Mouse (Mus musculus) CH12.LX (cell line): ENCODE data around the gene Appl2. TPM values are rescaled to one million over a fixed set of nuclear protein-coding genes. Genes with fewer than 3 reads are reported as not detected.
"Not testable (repeated sequence)": the region's sequence is repeated elsewhere in the genome, so short reads cannot be mapped to it uniquely, and the experiment has no call there.

Experiments used
- DNase-seq: peaks from one replicate; pipeline ENCODE4 v3.0.0-alpha.2; 2013; ENCODE audit errors: extremely low read depth
- H3K27ac ChIP-seq: 2 replicates; pipeline ENCODE4 v1.5.1; 2012; ENCODE audit warnings: low read depth, mild to moderate bottlenecking, control low read depth, moderate library complexity; ENCODE audit not compliant: insufficient read depth
- H3K27me3 ChIP-seq: replicated peaks from 2 replicates; pipeline ENCODE3; 2012; ENCODE audit warnings: inconsistent platforms
- H3K36me3 ChIP-seq, 2 experiments: replicated peaks in 1 of 2; 2 replicates each; pipeline versions ENCODE3 to v1.6.1; 2012; ENCODE audit warnings: inconsistent platforms in 1 of 2, low read length in 1 of 2, mild to moderate bottlenecking in 1 of 2, mixed read lengths in 1 of 2, moderate library complexity in 1 of 2; ENCODE audit not compliant: control insufficient read depth in 1 of 2, insufficient read depth in 1 of 2
- H3K4me1 ChIP-seq, 2 experiments: 2 replicates each; pipeline ENCODE4 v1.6.1; 2012; ENCODE audit warnings: inconsistent platforms in 1 of 2, moderate library complexity in 1 of 2; ENCODE audit not compliant: insufficient read depth in 2 of 2, control insufficient read depth in 1 of 2
- H3K4me2 ChIP-seq: 2 replicates; pipeline ENCODE4 v1.6.1; 2012; ENCODE audit warnings: low read depth, mild to moderate bottlenecking, control low read depth; ENCODE audit not compliant: poor library complexity, insufficient read depth, severe bottlenecking
- H3K4me3 ChIP-seq, 3 experiments: fragments of 150-350 bp in 1 of 3; sonication (generic) in 1 of 3; replicated peaks in 1 of 3; 2 replicates each; pipeline versions ENCODE3 to v1.5.1; 2011 to 2012; ENCODE audit warnings: low read depth in 2 of 3, low read length in 2 of 3, mild to moderate bottlenecking in 2 of 3, moderate library complexity in 2 of 3, control low read depth in 1 of 3, improper control_type of control experiment in 1 of 3, inconsistent platforms in 1 of 3, mixed read lengths in 1 of 3; ENCODE audit not compliant: poor library complexity in 1 of 3
- H3K79me2 ChIP-seq: replicated peaks from 2 replicates; pipeline ENCODE4 v1.6.1; 2012; ENCODE audit warnings: mild to moderate bottlenecking, moderate library complexity; ENCODE audit not compliant: control insufficient read depth, poor library complexity, insufficient read depth, severe bottlenecking; ENCODE audit errors: extremely low read depth
- H3K9ac ChIP-seq: 2 replicates; pipeline ENCODE4 v1.6.1; 2012; ENCODE audit warnings: low read depth, mild to moderate bottlenecking, control low read depth, moderate library complexity; ENCODE audit not compliant: insufficient read depth
- H3K9me3 ChIP-seq: replicated peaks from 2 replicates; pipeline ENCODE3; 2012; ENCODE audit warnings: low read length, inconsistent platforms, mixed read lengths
- BHLHE40 ChIP-seq: IDR thresholded peaks from 2 replicates; pipeline ENCODE4 v1.6.1; 2011; ENCODE audit warnings: mild to moderate bottlenecking, low read depth, low read length, improper control_type of control experiment
- CHD1 ChIP-seq: IDR thresholded peaks from 2 replicates; pipeline ENCODE4 v1.6.1; 2012; ENCODE audit warnings: low read depth, low read length, improper control_type of control experiment, inconsistent platforms
- CTCF ChIP-seq, 2 experiments: IDR thresholded peaks in 1 of 2; conservative IDR thresholded peaks in 1 of 2; 2 replicates each; pipeline ENCODE4 v1.5.1; 2011 to 2012; ENCODE audit warnings: low read depth in 2 of 2, low read length in 2 of 2, improper control_type of control experiment in 1 of 2, inconsistent platforms in 1 of 2, mild to moderate bottlenecking in 1 of 2, moderate library complexity in 1 of 2
- ETS1 ChIP-seq: conservative IDR thresholded peaks from 2 replicates; pipeline ENCODE4 v1.6.1; 2012; ENCODE audit warnings: low read depth, mild to moderate bottlenecking, inconsistent platforms, low read length, improper control_type of control experiment, moderate library complexity
- HCFC1 ChIP-seq: IDR thresholded peaks from 2 replicates; pipeline ENCODE4 v1.6.1; 2012; ENCODE audit warnings: low read depth, mild to moderate bottlenecking, inconsistent platforms, low read length, improper control_type of control experiment
- IRF4 ChIP-seq: IDR thresholded peaks from 2 replicates; pipeline ENCODE4 v1.6.1; 2014; ENCODE audit warnings: low read depth, mild to moderate bottlenecking, inconsistent platforms, low read length, improper control_type of control experiment
- JUND ChIP-seq: conservative IDR thresholded peaks from 2 replicates; pipeline ENCODE4 v1.6.1; 2011; ENCODE audit warnings: low read depth, low read length, improper control_type of control experiment
- MEF2A ChIP-seq: IDR thresholded peaks from 2 replicates; pipeline ENCODE4 v1.6.1; 2014; ENCODE audit warnings: low read depth, mild to moderate bottlenecking, inconsistent platforms, low read length, improper control_type of control experiment, borderline replicate concordance
- MYC ChIP-seq: IDR thresholded peaks from 2 replicates; pipeline ENCODE4 v1.6.1; 2011; ENCODE audit warnings: low read depth, mild to moderate bottlenecking, improper control_type of control experiment, low read length
- NELFE ChIP-seq: IDR thresholded peaks from 2 replicates; pipeline ENCODE4 v1.6.1; 2011; ENCODE audit warnings: low read depth, low read length, improper control_type of control experiment
- NRF1 ChIP-seq: IDR thresholded peaks from 2 replicates; pipeline ENCODE4 v1.6.1; 2014; ENCODE audit warnings: low read depth, mild to moderate bottlenecking, inconsistent platforms, low read length, improper control_type of control experiment, moderate library complexity
- POLR2A ChIP-seq: IDR thresholded peaks from 2 replicates; pipeline ENCODE4 v1.6.1; 2011; ENCODE audit warnings: low read depth, mild to moderate bottlenecking, improper control_type of control experiment, low read length
- SIN3A ChIP-seq: IDR thresholded peaks from 2 replicates; pipeline ENCODE4 v1.6.1; 2012; ENCODE audit warnings: low read length, improper control_type of control experiment, inconsistent platforms
- SMC3 ChIP-seq: IDR thresholded peaks from 2 replicates; pipeline ENCODE4 v1.6.1; 2011; ENCODE audit warnings: low read depth, low read length, improper control_type of control experiment
- TBP ChIP-seq: conservative IDR thresholded peaks from 2 replicates; pipeline ENCODE4 v1.6.1; 2011; ENCODE audit warnings: low read depth, low read length, improper control_type of control experiment
- UBTF ChIP-seq: IDR thresholded peaks from 2 replicates; pipeline ENCODE4 v1.6.1; 2012; ENCODE audit warnings: low read depth, mild to moderate bottlenecking, inconsistent platforms, low read length, improper control_type of control experiment, moderate library complexity
- USF2 ChIP-seq: conservative IDR thresholded peaks from 2 replicates; pipeline ENCODE4 v1.6.1; 2011; ENCODE audit warnings: low read depth, low read length, improper control_type of control experiment
- ZC3H11A ChIP-seq: IDR thresholded peaks from 2 replicates; pipeline ENCODE4 v1.6.1; 2012; ENCODE audit warnings: low read depth, mild to moderate bottlenecking, inconsistent platforms, low read length, improper control_type of control experiment
- ZKSCAN1 ChIP-seq: IDR thresholded peaks from 2 replicates; pipeline ENCODE4 v1.6.1; 2012; ENCODE audit warnings: low read depth, inconsistent platforms, low read length, improper control_type of control experiment, borderline replicate concordance
- dilution Hi-C: fragments of 300-500 bp; cut with MboI; formaldehyde crosslinking; loops from 2 replicates; pipeline ENCODE4 v1.14.3; 2020; ENCODE audit warnings: low sequenced_read_pairs; ENCODE audit not compliant: extremely low pct_unique_long_range_greater_than_20kb, extremely low pct_ligation_motif_present
- in situ Hi-C: fragments of 300-500 bp; cut with MboI; formaldehyde crosslinking; loops from 3 replicates; pipeline ENCODE4 v1.14.3; 2019; ENCODE audit warnings: low sequenced_read_pairs, low pct_ligation_motif_present, low pct_unique_long_range_greater_than_20kb, mixed read lengths
- polyA plus RNA-seq: library from polyadenylated mRNA; unstranded; fragments of >175 nt; gene quantifications from 2 replicates; pipeline ENCODE4 v1.2.1, GENCODE M21; 2012; ENCODE audit warnings: low read depth; ENCODE audit not compliant: insufficient read length
- total RNA-seq, 2 experiments: library from RNA; depleted of rRNA; stranded (reverse); fragments of 300-350 nt in 1 of 2; fragments of >200 nt in 1 of 2; gene quantifications; 2 replicates each; pipeline ENCODE4 v1.2.3; 2012 to 2014

Gene Appl2
- total and polyA plus RNA-seq, 3 experiments, result 11.9 to 15.8 (median 13.5) TPM

GRCm38 (mm10) chr10:83652205-83652866 is 3.8 kb upstream of the Appl2 start:
- H3K36me3 ChIP-seq, in situ Hi-C loops, DNase-seq, H3K27me3 ChIP-seq, H3K9me3 ChIP-seq, dilution Hi-C loops, H3K79me2 ChIP-seq: not testable (repeated sequence)
- Histone ChIP-seq H3K4me2 (peak overlapping the region; percentile 77), H3K27ac (peak overlapping the region; percentile 60), H3K9ac (peak overlapping the region; percentile 93), H3K4me3 (peak overlapping the region; percentile 62 to 71 (median 66)), H3K4me1 (peaks cover 0 to 34% of the 10 kb centered on the region in 2 experiments; a peak in 2 of 4 replicates)
- TF ChIP-seq HCFC1 (peak; percentile 54), TBP (0 out of 2 replicates have a peak, but pooled peaks have one; percentile 21), ETS1 (peak; percentile 47), IRF4 (peak; percentile 38; the same call in 1 of the 2 replicates), POLR2A (peak; percentile 37; the same call in 1 of the 2 replicates), NRF1 (peak; percentile 70)

DNA sequence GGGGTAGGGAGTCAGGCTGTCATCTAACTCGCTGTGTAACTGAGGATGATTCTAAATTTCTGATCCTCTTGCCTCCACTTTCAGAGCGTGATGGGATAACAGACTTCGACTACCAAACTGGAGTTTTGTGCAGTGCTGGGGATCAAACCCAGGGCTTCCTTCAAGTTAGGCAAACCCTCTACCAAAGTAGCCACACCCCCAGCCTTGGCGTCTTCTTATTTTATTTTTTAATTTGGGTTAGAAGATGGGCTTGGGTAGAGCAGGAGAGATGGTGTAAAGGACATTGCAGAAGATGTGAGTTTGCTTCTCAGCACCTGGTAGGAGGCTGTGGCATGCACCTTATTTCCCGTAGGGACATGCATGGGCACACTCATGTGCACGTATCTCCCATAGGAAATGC is 499 bp upstream of the Appl2 start:
- no peak for TF ChIP-seq JUND
- peak; percentile 46; the same call in 1 of the 2 replicates for TF ChIP-seq BHLHE40
- 0 out of 2 replicates have a peak, but pooled peaks have one; percentile 29 for TF ChIP-seq CHD1
- H3K4me3 ChIP-seq, result peak overlapping the region; percentile 77 to 88 (median 86)
- in situ Hi-C loops, result no loop called here
- no peak overlapping the region for H3K27ac ChIP-seq
- dilution Hi-C loops, result no loop called here
- peaks cover 0 to 6% of the 10 kb centered on the region in 2 experiments for H3K36me3 ChIP-seq
- peak overlapping the region; percentile 96 for H3K4me2 ChIP-seq
- DNase-seq, result no peak
- H3K4me1 ChIP-seq, result peaks cover 15 to 63% of the 10 kb centered on the region in 2 experiments
- no peaks in the 10 kb centered on the region for H3K79me2 ChIP-seq
- no peaks in the 10 kb centered on the region for H3K9me3 ChIP-seq
- no peaks in the 10 kb centered on the region for H3K27me3 ChIP-seq
- peak overlapping the region; percentile 72 for H3K9ac ChIP-seq

DNA sequence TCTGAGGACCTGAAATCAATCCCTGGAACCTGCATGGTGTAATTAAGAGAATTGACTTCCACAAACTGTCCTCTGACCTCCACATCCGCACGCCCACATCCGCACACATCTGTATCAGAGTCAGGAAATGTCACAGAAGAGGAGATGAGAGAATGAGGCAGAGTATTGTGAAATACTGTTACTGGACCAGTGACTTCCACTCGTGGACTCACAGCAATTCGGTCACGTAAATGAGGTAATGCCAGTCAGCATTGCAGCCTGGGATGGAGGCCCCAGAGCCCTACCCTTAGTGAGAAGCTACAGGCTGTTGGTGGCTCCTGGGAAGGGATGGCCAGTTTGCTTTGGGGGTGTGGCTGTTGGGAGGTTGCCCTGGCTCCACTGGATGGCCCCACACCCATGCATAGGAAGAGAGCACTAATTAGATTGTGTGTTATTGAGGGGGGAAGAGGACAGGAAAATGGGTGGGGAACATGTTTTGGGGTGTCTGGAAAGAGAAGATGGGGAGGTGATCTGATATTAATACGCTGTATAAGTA is 2.1 kb downstream of the Appl2 start:
- no peak overlapping the region for H3K4me3 ChIP-seq
- H3K27ac ChIP-seq, result no peak overlapping the region
- no peaks in the 10 kb centered on the region for H3K79me2 ChIP-seq
- H3K9me3 ChIP-seq, result no peaks in the 10 kb centered on the region
- no peak overlapping the region for H3K9ac ChIP-seq
- H3K4me2 ChIP-seq, result no peak overlapping the region
- dilution Hi-C loops, result no loop called here
- no peak for TF ChIP-seq SIN3A
- no peak for TF ChIP-seq ZKSCAN1
- no peak for TF ChIP-seq MYC
- TF ChIP-seq IRF4, result no peak
- no peak for TF ChIP-seq SMC3
- TF ChIP-seq ETS1, result no peak
- no peak for TF ChIP-seq NELFE
- no peak for TF ChIP-seq CTCF (conservative IDR thresholded peaks at IDR 0.05 in 1 of 2, IDR thresholded peaks at IDR 0.05 in 1 of 2; ENCODE audit: low read depth in 2 of 2, low read length in 2 of 2)
- TF ChIP-seq ZC3H11A, result no peak
- no peak for TF ChIP-seq TBP
- TF ChIP-seq NRF1, result no peak
- no peak for TF ChIP-seq USF2
- no peak for TF ChIP-seq BHLHE40
- TF ChIP-seq UBTF, result no peak
- no peak for TF ChIP-seq JUND
- TF ChIP-seq MEF2A, result no peak
- TF ChIP-seq, all 38 proteins: peak for 0
- Histone ChIP-seq H3K4me1 (peaks cover 15 to 55% of the 10 kb centered on the region in 2 experiments), H3K27me3 (no peaks in the 10 kb centered on the region), H3K36me3 (peaks cover 0 to 8% of the 10 kb centered on the region in 2 experiments)
- in situ Hi-C loops, result no loop called here
- no peak for DNase-seq
